Mouse (Mus musculus): ENCODE data around the gene Mtrf1. TPM values are rescaled to one million over a fixed set of nuclear protein-coding genes. Genes with fewer than 3 reads are reported as not detected.

Mtrf1 gene
- total and polyA plus RNA-seq, 3 experiments = 8.2 to 21.1 (median 12.4) TPM

DNA sequence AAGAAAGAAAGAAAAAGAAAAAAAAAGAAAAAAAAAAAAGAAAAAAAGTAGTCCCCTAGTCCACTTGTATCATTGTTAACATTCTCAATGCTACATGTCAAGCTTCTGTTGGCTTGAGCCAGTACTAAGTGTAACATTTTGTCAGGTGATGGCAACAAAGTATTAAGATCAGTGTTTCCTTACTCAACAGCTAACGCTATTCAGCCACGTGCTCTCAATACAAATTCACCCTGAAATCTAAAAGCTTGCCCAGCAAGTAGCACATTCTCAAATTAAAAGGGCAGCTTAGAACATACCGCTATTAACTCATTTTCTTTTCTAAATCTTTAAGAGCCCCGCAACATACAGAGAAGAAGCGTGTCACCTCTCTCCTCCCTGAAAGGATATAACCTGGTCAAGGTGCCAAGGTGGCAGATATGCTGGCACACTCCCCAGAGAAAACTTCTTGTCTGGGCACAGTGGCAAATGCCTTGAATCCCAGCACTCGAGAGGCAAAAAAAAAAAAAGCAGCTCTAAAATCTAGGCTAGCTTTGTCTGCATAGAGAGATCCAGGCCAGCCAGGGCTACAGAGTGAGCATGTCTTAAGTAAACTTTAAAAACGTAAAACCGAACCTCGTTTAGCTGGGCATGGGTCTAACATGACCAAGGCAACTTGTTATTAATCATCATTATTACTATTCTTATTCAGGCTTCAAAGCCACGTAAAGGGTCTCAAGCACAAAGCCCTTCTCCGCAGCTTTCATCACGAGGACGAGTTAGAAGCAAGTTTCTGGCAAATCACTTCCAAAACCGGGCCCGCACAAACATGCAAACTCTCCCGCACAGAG lies 7.9 kb upstream of the Mtrf1 start (continued):
- no peak for TF ChIP-seq RAD21 (IDR thresholded peaks at IDR 0.05; ENCODE audit: low read depth, low read length)
- no peak for TF ChIP-seq EP300 (IDR thresholded peaks at IDR 0.05; ENCODE audit: low read length)
- no peak for TF ChIP-seq JUND (conservative IDR thresholded peaks at IDR 0.05; ENCODE audit: low read depth, low read length)
- TF ChIP-seq CTCF (conservative IDR thresholded peaks at IDR 0.05 in 1 of 2, IDR thresholded peaks at IDR 0.05 in 1 of 2; ENCODE audit: low read depth in 2 of 2, low read length in 2 of 2) = no peak
- no peak for TF ChIP-seq E2F4 (IDR thresholded peaks at IDR 0.05; ENCODE audit: insufficient replicate concordance, low read depth, low read length)
- no peak for TF ChIP-seq POLR2A (IDR thresholded peaks at IDR 0.05; ENCODE audit: low read depth, low read length)

GRCm38 (mm10) chr14:79390265-79390926 lies 7.2 kb upstream of the Mtrf1 start, which contains the start of gene Naa16:
TSS of gene Naa16 (minus strand) at chr14:79390778.
- Histone ChIP-seq H3K4me3 (replicated peaks in 1 of 3; ENCODE audit: low read depth in 2 of 3, low read length in 2 of 3, poor library complexity in 1 of 3) (peak within 1 kb of the TSS; percentile 74 to 88 (median 84)), H3K9me3 (replicated peaks; ENCODE audit: low read length) (no peaks in the 10 kb centered on the region), H3K9ac (ENCODE audit: insufficient read depth, low read depth) (peak within 1 kb of the TSS; percentile 83), H3K27ac (ENCODE audit: insufficient read depth, low read depth) (peak within 1 kb of the TSS; percentile 81), H3K4me2 (ENCODE audit: insufficient read depth, low read depth, poor library complexity, severe bottlenecking) (peak within 1 kb of the TSS; percentile 94), H3K4me1 (ENCODE audit: control insufficient read depth in 1 of 2, insufficient read depth in 2 of 2) (peaks cover 6 to 42% of the 10 kb centered on the region in 2 experiments; a peak in 3 of 4 replicates), H3K36me3 (replicated peaks in 1 of 2; ENCODE audit: control insufficient read depth in 1 of 2, insufficient read depth in 1 of 2, low read length in 1 of 2) (peaks cover 0 to 12% of the 10 kb centered on the region in 2 experiments), H3K27me3 (replicated peaks) (no peaks in the 10 kb centered on the region), H3K79me2 (replicated peaks; ENCODE audit: control insufficient read depth, extremely low read depth, insufficient read depth, poor library complexity, severe bottlenecking) (peaks cover 35% of the 10 kb centered on the region)
- DNase-seq (ENCODE audit: extremely low read depth) = peak; percentile 92
- dilution Hi-C loops (cut with MboI; ENCODE audit: extremely low pct_ligation_motif_present, extremely low pct_unique_long_range_greater_than_20kb, low sequenced_read_pairs) = no loop called here
- in situ Hi-C loops (cut with MboI; ENCODE audit: low pct_ligation_motif_present, low pct_unique_long_range_greater_than_20kb, low sequenced_read_pairs) = no loop called here
- TF ChIP-seq RCOR1 (conservative IDR thresholded peaks at IDR 0.05; ENCODE audit: low read depth, low read length) (no peak), TCF12 (IDR thresholded peaks at IDR 0.05; ENCODE audit: low read depth, low read length) (peak; percentile 85), IRF4 (IDR thresholded peaks at IDR 0.05; ENCODE audit: low read depth, low read length) (no peak; the same call in none of the 2 replicates), TBP (conservative IDR thresholded peaks at IDR 0.05; ENCODE audit: low read depth, low read length) (peak; percentile 93), MAFK (IDR thresholded peaks at IDR 0.05; ENCODE audit: insufficient replicate concordance, low read length) (no peak), MXI1 (IDR thresholded peaks at IDR 0.05; ENCODE audit: low read depth, low read length) (peak; percentile 49; the same call in 1 of the 2 replicates), PAX5 (IDR thresholded peaks at IDR 0.05; ENCODE audit: low read length) (no peak), NELFE (IDR thresholded peaks at IDR 0.05; ENCODE audit: low read depth, low read length) (peak; percentile 93), ZC3H11A (IDR thresholded peaks at IDR 0.05; ENCODE audit: low read depth, low read length) (no peak), MAZ (IDR thresholded peaks at IDR 0.05; ENCODE audit: low read depth, low read length) (0 out of 2 replicates have a peak, but pooled peaks have one; percentile 42), JUND (conservative IDR thresholded peaks at IDR 0.05; ENCODE audit: low read depth, low read length) (no peak), RAD21 (IDR thresholded peaks at IDR 0.05; ENCODE audit: low read depth, low read length) (no peak; the same call in 1 of the 2 replicates), KAT2A (IDR thresholded peaks at IDR 0.05; ENCODE audit: insufficient replicate concordance, low read length) (peak; percentile 67; the same call in 1 of the 2 replicates), CTCF (conservative IDR thresholded peaks at IDR 0.05 in 1 of 2, IDR thresholded peaks at IDR 0.05 in 1 of 2; ENCODE audit: low read depth in 2 of 2, low read length in 2 of 2) (peak in 1 of 2 experiments; percentile 56; a peak in 2 of 4 replicates), MAX (IDR thresholded peaks at IDR 0.05; ENCODE audit: low read length) (peak; percentile 25; the same call in 1 of the 2 replicates), USF2 (conservative IDR thresholded peaks at IDR 0.05; ENCODE audit: low read depth, low read length) (no peak), MEF2A (IDR thresholded peaks at IDR 0.05; ENCODE audit: borderline replicate concordance, low read depth, low read length) (peak; percentile 54), HCFC1 (IDR thresholded peaks at IDR 0.05; ENCODE audit: low read depth, low read length) (peak; percentile 66), E2F4 (IDR thresholded peaks at IDR 0.05; ENCODE audit: insufficient replicate concordance, low read depth, low read length) (no peak), CHD2 (IDR thresholded peaks at IDR 0.05; ENCODE audit: low read length) (no peak), ZMIZ1 (IDR thresholded peaks at IDR 0.05; ENCODE audit: low read depth, low read length) (peak; percentile 74; the same call in 1 of the 2 replicates), POLR2A (IDR thresholded peaks at IDR 0.05; ENCODE audit: low read depth, low read length) (peak; percentile 97), ZKSCAN1 (IDR thresholded peaks at IDR 0.05; ENCODE audit: borderline replicate concordance, low read depth, low read length) (no peak), CHD1 (IDR thresholded peaks at IDR 0.05; ENCODE audit: low read depth, low read length) (no peak), GABPA (IDR thresholded peaks at IDR 0.05; ENCODE audit: insufficient replicate concordance, low read depth, low read length) (no peak), SMC3 (IDR thresholded peaks at IDR 0.05; ENCODE audit: low read depth, low read length) (no peak), ELF1 (IDR thresholded peaks at IDR 0.05; ENCODE audit: low read depth, low read length) (peak; percentile 72), EP300 (IDR thresholded peaks at IDR 0.05; ENCODE audit: low read length) (no peak), MYC (IDR thresholded peaks at IDR 0.05; ENCODE audit: low read depth, low read length) (no peak), BHLHE40 (IDR thresholded peaks at IDR 0.05; ENCODE audit: low read depth, low read length) (no peak), SIN3A (IDR thresholded peaks at IDR 0.05; ENCODE audit: low read length) (no peak), ETS1 (conservative IDR thresholded peaks at IDR 0.05; ENCODE audit: low read depth, low read length) (no peak), USF1 (IDR thresholded peaks at IDR 0.05; ENCODE audit: low read depth, low read length) (no peak)

Data from CH12.LX (cell line).